In the genomic region with DNA sequence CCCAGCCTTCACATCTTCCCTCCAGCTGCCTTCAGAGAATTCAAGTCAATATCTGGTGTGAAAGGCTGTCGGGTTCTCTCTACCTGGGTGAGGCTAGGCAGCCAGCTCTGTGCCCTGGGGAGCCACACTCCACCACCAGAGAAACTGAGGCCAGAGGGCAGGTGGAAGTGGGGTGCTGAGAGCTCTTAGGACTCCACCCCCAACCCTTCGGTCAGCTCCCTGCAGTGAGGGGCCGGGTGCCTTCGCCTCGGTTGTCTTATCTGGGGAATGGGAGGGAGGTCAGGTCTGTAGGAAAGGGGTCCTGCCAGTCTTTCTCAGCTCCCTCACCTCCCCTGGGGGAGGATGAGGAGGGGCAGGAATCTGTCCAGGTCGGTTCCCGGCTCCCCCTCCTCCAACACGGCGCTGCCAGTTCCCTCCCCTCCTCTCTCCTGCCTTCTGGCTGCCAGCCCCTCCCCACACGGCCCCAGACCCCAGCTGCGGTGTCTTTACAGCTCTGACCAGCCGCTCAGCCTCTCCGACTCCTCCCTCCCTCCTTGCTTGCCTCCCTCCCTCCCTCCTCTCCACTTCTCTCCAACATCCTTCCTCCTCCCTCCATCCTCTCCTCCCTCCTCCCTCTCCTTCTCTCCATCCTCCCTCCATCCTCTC, we compare ENCODE assay signal across 8 mouse cellular contexts.
DNase-seq lines count a peak whose midpoint lies in the region; ATAC-seq and TF ChIP-seq lines count a peak whose summit lies in the region.

No protein-coding gene starts in this region.

- H3K79me2 ChIP-seq in myocyte (ENCODE audit: control insufficient read depth, insufficient read depth): no peaks in the 10 kb centered on the region

- peak; percentile 58 for ATAC-seq in embryonic facial prominence, embryonic 13.5 days (ENCODE audit: insufficient number of reproducible peaks, insufficient read depth, low FRiP score, low TSS enrichment, low read depth)
- ATAC-seq in limb, embryonic 14.5 days (ENCODE audit: low FRiP score, low read depth): peak; percentile 85

- H3K4me3 ChIP-seq in ES-E14 (ENCODE audit: insufficient read depth in 1 of 2, low read depth in 1 of 2, low read length in 2 of 2, poor library complexity in 1 of 2, severe bottlenecking in 1 of 2): peak overlapping the region; percentile 64 to 68
- H3K4me3 ChIP-seq in embryonic facial prominence, embryonic 13.5 days: peak overlapping the region; percentile 47
- peak overlapping the region; percentile 43 for H3K4me3 ChIP-seq in limb, embryonic 14.5 days (replicated peaks; ENCODE audit: low read length)
- peak overlapping the region; percentile 23 for H3K4me3 ChIP-seq in myocyte

- H3K27me3 ChIP-seq in embryonic facial prominence, embryonic 13.5 days: no peaks in the 10 kb centered on the region
- H3K27me3 ChIP-seq in limb, embryonic 14.5 days (ENCODE audit: control insufficient read depth, insufficient read depth, low read length): no peaks in the 10 kb centered on the region
- H3K27me3 ChIP-seq in myocyte (ENCODE audit: control insufficient read depth, insufficient read depth, insufficient read length): no peaks in the 10 kb centered on the region

- H3K4me2 ChIP-seq in embryonic facial prominence, embryonic 13.5 days: peak overlapping the region; percentile 68
- peak overlapping the region; percentile 82 for H3K4me2 ChIP-seq in limb, embryonic 14.5 days (replicated peaks; ENCODE audit: low read depth, low read length, severe bottlenecking)
- peak overlapping the region; percentile 83 for H3K4me2 ChIP-seq in myocyte (ENCODE audit: low read depth)

- H3K36me3 ChIP-seq in ES-E14 (ENCODE audit: control insufficient read depth, insufficient read depth, low read length, poor library complexity, severe bottlenecking) (no peaks in the 10 kb centered on the region), myocyte (ENCODE audit: control insufficient read depth, insufficient read depth) (no peaks in the 10 kb centered on the region)
- no peaks in the 10 kb centered on the region for H3K36me3 ChIP-seq in embryonic facial prominence, embryonic 13.5 days
- no peaks in the 10 kb centered on the region for H3K36me3 ChIP-seq in limb, embryonic 14.5 days (ENCODE audit: control insufficient read depth, insufficient read depth, low read length)

- no peak overlapping the region for H3ac ChIP-seq in myocyte (ENCODE audit: control insufficient read depth, insufficient read length)

- no peak overlapping the region for H3K27ac ChIP-seq in ES-E14 (ENCODE audit: insufficient read depth, low read depth, low read length, poor library complexity, severe bottlenecking)
- peak overlapping the region; percentile 99 for H3K27ac ChIP-seq in embryonic facial prominence, embryonic 13.5 days
- peak overlapping the region; percentile 97 for H3K27ac ChIP-seq in limb, embryonic 14.5 days (replicated peaks; ENCODE audit: low read depth, low read length)

- no peak for TF ChIP-seq POLR2A in limb, embryonic 14.5 days (IDR thresholded peaks at IDR 0.05; ENCODE audit: borderline replicate concordance, extremely low read depth, insufficient read depth, insufficient read length)
- no peak for TF ChIP-seq POLR2A in myocyte (IDR thresholded peaks at IDR 0.05; ENCODE audit: insufficient read length, low read depth)

- no peaks in the 10 kb centered on the region for H3K9me3 ChIP-seq in ES-E14 (ENCODE audit: control insufficient read depth, insufficient read depth, low read depth, low read length)
- no peaks in the 10 kb centered on the region for H3K9me3 ChIP-seq in embryonic facial prominence, embryonic 13.5 days
- no peaks in the 10 kb centered on the region for H3K9me3 ChIP-seq in limb, embryonic 14.5 days (ENCODE audit: control insufficient read depth, low read length)

- in situ Hi-C loops in ES-E14 (cut with MboI; ENCODE audit: low sequenced_read_pairs in 2 of 2, unreplicated experiment in 2 of 2): no loop called here

- DNase-seq in frontal cortex, postnatal 10 days (ENCODE audit: low spot score in 2 of 2): peak; percentile 73 to 78
- no peak for DNase-seq in frontal cortex, adult 2 months (ENCODE audit: extremely low spot score in 1 of 2, low spot score in 1 of 2)
- no peak for DNase-seq in ES-E14 (ENCODE audit: low read depth, low spot score)
- DNase-seq in heart, postnatal 4 days: peak; percentile 69
- DNase-seq in limb, embryonic 14.5 days (ENCODE audit: low spot score): peak; percentile 83
- peak; percentile 83 for DNase-seq in yolk sac, embryonic 10.5 days (ENCODE audit: low spot score)

- WGBS in embryonic facial prominence, embryonic 13.5 days: 3% methylated on average over 13 of the region's 13 CpGs
- 3% methylated on average over 13 of the region's 13 CpGs for WGBS in limb, embryonic 14.5 days

- H3K9ac ChIP-seq in ES-E14 (ENCODE audit: insufficient read depth, low read depth, low read length, poor library complexity, severe bottlenecking): peak overlapping the region; percentile 37; the same call in 1 of the 2 replicates
- H3K9ac ChIP-seq in embryonic facial prominence, embryonic 13.5 days: peak overlapping the region; percentile 49
- H3K9ac ChIP-seq in limb, embryonic 14.5 days (ENCODE audit: low read depth, low read length, severe bottlenecking): peak overlapping the region; percentile 74

- peaks cover 4 to 32% of the 10 kb centered on the region in 2 experiments; a peak in 2 of 4 replicates for H3K4me1 ChIP-seq in ES-E14 (ENCODE audit: control insufficient read depth in 2 of 2, insufficient read depth in 2 of 2, low read length in 2 of 2, poor library complexity in 1 of 2)
- H3K4me1 ChIP-seq in embryonic facial prominence, embryonic 13.5 days: peaks cover 63% of the 10 kb centered on the region
- H3K4me1 ChIP-seq in limb, embryonic 14.5 days (ENCODE audit: control insufficient read depth, insufficient read depth, low read length): peaks cover 31% of the 10 kb centered on the region

TF ChIP-seq in ES-E14, 5 proteins besides CTCF, POLR2A, EP300 and RAD21:
- TF ChIP-seq MAFK (IDR thresholded peaks at IDR 0.05; ENCODE audit: insufficient read depth, low read depth, low read length) (no peak), HCFC1 (IDR thresholded peaks at IDR 0.05; ENCODE audit: borderline replicate concordance, insufficient read depth, low read length) (no peak), ZC3H11A (IDR thresholded peaks at IDR 0.05; ENCODE audit: borderline replicate concordance, low read depth, low read length) (no peak), CHD2 (IDR thresholded peaks at IDR 0.05; ENCODE audit: low read depth, low read length) (no peak), ZNF384 (IDR thresholded peaks at IDR 0.05; ENCODE audit: low read depth, low read length) (no peak)

TF ChIP-seq in myocyte, 11 proteins besides CTCF, POLR2A, EP300 and RAD21:
- TF ChIP-seq REST (IDR thresholded peaks at IDR 0.05; ENCODE audit: insufficient read depth, insufficient read length) (no peak), E2F4 (IDR thresholded peaks at IDR 0.05; ENCODE audit: insufficient read depth) (no peak), USF1 (IDR thresholded peaks at IDR 0.05; ENCODE audit: low read depth) (no peak), TCF3 (IDR thresholded peaks at IDR 0.05; ENCODE audit: insufficient read length, low read depth) (no peak), SRF (IDR thresholded peaks at IDR 0.05; ENCODE audit: control insufficient read depth, insufficient read length, low read depth) (no peak), MAX (IDR thresholded peaks at IDR 0.05; ENCODE audit: low read depth) (no peak), MYOG (IDR thresholded peaks at IDR 0.05; ENCODE audit: control insufficient read depth in 1 of 3, insufficient read depth in 1 of 3, insufficient read length in 2 of 3, low read depth in 2 of 3) (no peak), POLR2AphosphoS2 (IDR thresholded peaks at IDR 0.05; ENCODE audit: insufficient read length, low read depth) (no peak), CEBPB (IDR thresholded peaks at IDR 0.05; ENCODE audit: insufficient read depth, poor library complexity, severe bottlenecking) (no peak), TCF12 (IDR thresholded peaks at IDR 0.05; ENCODE audit: insufficient read depth, poor library complexity, severe bottlenecking) (no peak), MYOD1 (IDR thresholded peaks at IDR 0.05; ENCODE audit: control insufficient read depth in 1 of 3, insufficient read length in 2 of 3, low read depth in 2 of 3) (no peak)
TF ChIP-seq in myocyte: peak in this region for 0.

Comparison
In these comparisons a context has a peak if more than half of its experiments do, and no peak if none do; other contexts are left out.
1. DNase-seq: peak in frontal cortex, postnatal 10 days (2 of 2), heart, postnatal 4 days (single experiment), limb, embryonic 14.5 days (single experiment) and yolk sac, embryonic 10.5 days (single experiment); none in frontal cortex, adult 2 months (0 of 2) and ES-E14 (single experiment).
2. Peak in every context shown above with its lines, with median percentiles within 50 percentile points of each other: H3K4me3 ChIP-seq, H3K9ac ChIP-seq and H3K4me2 ChIP-seq.